Mouse (Mus musculus): Measurements from ENCODE around the gene Zfp932. TPM values are rescaled to one million over a fixed set of nuclear protein-coding genes. Genes with fewer than 3 reads are reported as not detected.
"Not testable (repeated sequence)": the region's sequence is repeated elsewhere in the genome, so short reads cannot be mapped to it uniquely, and the experiment has no call there.

Gene Zfp932
- polyA plus RNA-seq (2015; fragmentation: Nextera tagmentation; extraction: Ambion mirVana) = 10.7 and 11.9 TPM in 2 replicates

GRCm38 (mm10) chr5:109996026-109996937 lies at the start of gene Zfp932:
Gene Zfp932 (plus strand): TSS chr5:109996521.
- H3K36me3 ChIP-seq (ENCODE audit: control insufficient read depth, insufficient read depth); H3K27ac ChIP-seq (ENCODE audit: low read length); H3K4me2 ChIP-seq (ENCODE audit: low read depth, low read length); H3K4me3 ChIP-seq (ENCODE audit: low read length); H3K9me3 ChIP-seq (replicated peaks; ENCODE audit: control insufficient read depth, low read length); H3K9ac ChIP-seq (ENCODE audit: low read length); H3K4me1 ChIP-seq (ENCODE audit: control insufficient read depth, insufficient read depth, low read length); H3K27me3 ChIP-seq (ENCODE audit: control insufficient read depth, insufficient read depth, low read length); ATAC-seq (replicated peaks; ENCODE audit: extremely low read depth, insufficient read depth, low FRiP score): not testable (repeated sequence)
- WGBS = no CpG with 5 or more reads among the region's 24 CpGs

- Histone ChIP-seq H3K9me3 (replicated peaks; ENCODE audit: control insufficient read depth, low read length) (no peaks in the 10 kb centered on the region), H3K4me2 (ENCODE audit: low read depth, low read length) (no peak overlapping the region), H3K27me3 (ENCODE audit: control insufficient read depth, insufficient read depth, low read length) (no peaks in the 10 kb centered on the region), H3K4me1 (ENCODE audit: control insufficient read depth, insufficient read depth, low read length) (no peaks in the 10 kb centered on the region), H3K9ac (ENCODE audit: low read length) (no peak overlapping the region), H3K36me3 (ENCODE audit: control insufficient read depth, insufficient read depth) (no peaks in the 10 kb centered on the region), H3K4me3 (ENCODE audit: low read length) (no peak overlapping the region), H3K27ac (ENCODE audit: low read length) (no peak overlapping the region)
- no CpG with 5 or more reads among the region's 1 CpGs for WGBS
- no peak for ATAC-seq (replicated peaks; ENCODE audit: extremely low read depth, insufficient read depth, low FRiP score)
Measured at GRCm38 (mm10) chr5:109950281-109950680, 46.0 kb upstream of the Zfp932 start.

GRCm38 (mm10) chr5:109980743-109981142 lies 15.6 kb upstream of the Zfp932 start:
- ATAC-seq (replicated peaks; ENCODE audit: extremely low read depth, insufficient read depth, low FRiP score); H3K9me3 ChIP-seq (replicated peaks; ENCODE audit: control insufficient read depth, low read length); H3K4me3 ChIP-seq (ENCODE audit: low read length); H3K9ac ChIP-seq (ENCODE audit: low read length); H3K4me1 ChIP-seq (ENCODE audit: control insufficient read depth, insufficient read depth, low read length); H3K27ac ChIP-seq (ENCODE audit: low read length); H3K4me2 ChIP-seq (ENCODE audit: low read depth, low read length); H3K27me3 ChIP-seq (ENCODE audit: control insufficient read depth, insufficient read depth, low read length); H3K36me3 ChIP-seq (ENCODE audit: control insufficient read depth, insufficient read depth): not testable (repeated sequence)
- no CpG with 5 or more reads among the region's 2 CpGs for WGBS

- not testable (repeated sequence) for H3K27ac ChIP-seq (ENCODE audit: low read length); H3K4me2 ChIP-seq (ENCODE audit: low read depth, low read length); H3K4me3 ChIP-seq (ENCODE audit: low read length); H3K4me1 ChIP-seq (ENCODE audit: control insufficient read depth, insufficient read depth, low read length); H3K9me3 ChIP-seq (replicated peaks; ENCODE audit: control insufficient read depth, low read length); ATAC-seq (replicated peaks; ENCODE audit: extremely low read depth, insufficient read depth, low FRiP score); H3K36me3 ChIP-seq (ENCODE audit: control insufficient read depth, insufficient read depth); H3K27me3 ChIP-seq (ENCODE audit: control insufficient read depth, insufficient read depth, low read length); H3K9ac ChIP-seq (ENCODE audit: low read length)
- WGBS = no CpG with 5 or more reads among the region's 10 CpGs
Measured at GRCm38 (mm10) chr5:109995461-109995860, 860 bp upstream of the Zfp932 start.

- H3K4me3 ChIP-seq (ENCODE audit: low read length); H3K27ac ChIP-seq (ENCODE audit: low read length); H3K9ac ChIP-seq (ENCODE audit: low read length); ATAC-seq (replicated peaks; ENCODE audit: extremely low read depth, insufficient read depth, low FRiP score); H3K27me3 ChIP-seq (ENCODE audit: control insufficient read depth, insufficient read depth, low read length); H3K9me3 ChIP-seq (replicated peaks; ENCODE audit: control insufficient read depth, low read length); H3K36me3 ChIP-seq (ENCODE audit: control insufficient read depth, insufficient read depth); H3K4me2 ChIP-seq (ENCODE audit: low read depth, low read length); H3K4me1 ChIP-seq (ENCODE audit: control insufficient read depth, insufficient read depth, low read length): not testable (repeated sequence)
- 82% methylated on average over 10 of the region's 10 CpGs for WGBS
Measured at GRCm38 (mm10) chr5:110015775-110016174, 19.5 kb downstream of the Zfp932 start.

GRCm38 (mm10) chr5:110023273-110023672 lies 27.0 kb downstream of the Zfp932 start:
- no peaks in the 10 kb centered on the region for H3K27me3 ChIP-seq (ENCODE audit: control insufficient read depth, insufficient read depth, low read length)
- no peaks in the 10 kb centered on the region for H3K36me3 ChIP-seq (ENCODE audit: control insufficient read depth, insufficient read depth)
- peak overlapping the region; percentile 53 for H3K4me2 ChIP-seq (ENCODE audit: low read depth, low read length)
- 24% methylated on average over 9 of the region's 9 CpGs for WGBS
- peak overlapping the region; percentile 5; the same call in 1 of the 2 replicates for H3K9ac ChIP-seq (ENCODE audit: low read length)
- no peaks in the 10 kb centered on the region for H3K9me3 ChIP-seq (replicated peaks; ENCODE audit: control insufficient read depth, low read length)
- H3K4me3 ChIP-seq (ENCODE audit: low read length) = peak overlapping the region; percentile 26
- H3K27ac ChIP-seq (ENCODE audit: low read length) = no peak overlapping the region
- H3K4me1 ChIP-seq (ENCODE audit: control insufficient read depth, insufficient read depth, low read length) = no peaks in the 10 kb centered on the region
- ATAC-seq (replicated peaks; ENCODE audit: extremely low read depth, insufficient read depth, low FRiP score) = peak; percentile 37; the same call in 1 of the 2 replicates

- peak overlapping the region; percentile 26 for H3K4me3 ChIP-seq (ENCODE audit: low read length)
- H3K27ac ChIP-seq (ENCODE audit: low read length); H3K4me1 ChIP-seq (ENCODE audit: control insufficient read depth, insufficient read depth, low read length); H3K27me3 ChIP-seq (ENCODE audit: control insufficient read depth, insufficient read depth, low read length); H3K9me3 ChIP-seq (replicated peaks; ENCODE audit: control insufficient read depth, low read length); H3K36me3 ChIP-seq (ENCODE audit: control insufficient read depth, insufficient read depth): not testable (repeated sequence)
- peak overlapping the region; percentile 53 for H3K4me2 ChIP-seq (ENCODE audit: low read depth, low read length)
- 25% methylated on average over 8 of the region's 8 CpGs for WGBS
- peak; percentile 69 for ATAC-seq (replicated peaks; ENCODE audit: extremely low read depth, insufficient read depth, low FRiP score)
- H3K9ac ChIP-seq (ENCODE audit: low read length) = peak overlapping the region; percentile 5; the same call in 1 of the 2 replicates
Measured at GRCm38 (mm10) chr5:110023694-110024427, 27.5 kb downstream of the Zfp932 start.

GRCm38 (mm10) chr5:110057637-110058408 lies 61.5 kb downstream of the Zfp932 start:
- Histone ChIP-seq H3K4me1 (ENCODE audit: control insufficient read depth, insufficient read depth, low read length) (no peaks in the 10 kb centered on the region), H3K27me3 (ENCODE audit: control insufficient read depth, insufficient read depth, low read length) (no peaks in the 10 kb centered on the region), H3K9me3 (replicated peaks; ENCODE audit: control insufficient read depth, low read length) (0 out of 2 replicates have a peak, but pooled peaks cover 2% of the 10 kb centered on the region), H3K36me3 (ENCODE audit: control insufficient read depth, insufficient read depth) (no peaks in the 10 kb centered on the region), H3K4me2 (ENCODE audit: low read depth, low read length) (peak overlapping the region; percentile 65), H3K27ac (ENCODE audit: low read length) (peak overlapping the region; percentile 68), H3K9ac (ENCODE audit: low read length) (peak overlapping the region; percentile 83), H3K4me3 (ENCODE audit: low read length) (peak overlapping the region; percentile 84)
- peak; percentile 99 for ATAC-seq (replicated peaks; ENCODE audit: extremely low read depth, insufficient read depth, low FRiP score)
- 1% methylated on average over 19 of the region's 19 CpGs for WGBS
